In the genomic region with DNA sequence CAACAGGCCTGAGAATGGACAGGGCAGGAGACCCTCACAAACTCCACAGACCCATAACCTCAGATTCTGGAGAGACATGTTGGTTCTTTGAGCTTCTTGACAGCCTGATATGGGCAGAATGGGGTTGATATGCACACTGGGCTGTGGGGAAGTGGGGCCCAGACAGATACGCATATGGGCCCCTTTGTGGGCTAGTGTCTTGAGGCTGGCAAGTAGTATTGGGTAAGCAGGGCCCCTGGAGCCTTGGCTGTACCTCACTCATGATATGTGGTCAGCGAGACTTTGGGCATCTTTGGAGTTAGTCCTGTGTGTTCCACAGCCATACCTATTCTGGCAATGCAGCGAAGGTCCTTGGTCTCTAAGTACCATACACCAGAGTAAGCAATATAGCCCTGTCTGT, we compare ENCODE assay signal across 21 mouse cellular contexts.
"Had no signal": no experiment of that assay in that cellular context is flagged by ENCODE, and none has a peak within 500 bp of the region (broad histone marks: within the 10 kb centered on the region; RNA-seq: fewer than 3 reads in every experiment).

No protein-coding gene starts in this region.

- ATAC-seq: intestine, postnatal 0 days; liver, embryonic 12.5 days; midbrain, embryonic 13.5 days; midbrain, embryonic 16.5 days had no signal

- H3K27ac ChIP-seq: layer of hippocampus, adult 2 months; limb, embryonic 10.5 days; limb, embryonic 13.5 days; liver, embryonic 12.5 days; liver, embryonic 15.5 days; lung, embryonic 15.5 days; midbrain, embryonic 10.5 days; midbrain, embryonic 13.5 days; neural tube, embryonic 13.5 days; stomach, embryonic 15.5 days had no signal

- DNase-seq: kidney, adult 8-10 months; kidney, postnatal 25 days; layer of hippocampus, adult 9-11 months; liver; lung, adult 18-20 months; retina, postnatal 1 day; right cerebral cortex, postnatal 25 days; spleen, adult 18-20 months had no signal

- H3K4me1 ChIP-seq: liver, embryonic 12.5 days; lung, embryonic 15.5 days; midbrain, embryonic 10.5 days; midbrain, embryonic 13.5 days; stomach, embryonic 15.5 days had no signal

- H3K4me3 ChIP-seq: layer of hippocampus, adult 2 months; limb, embryonic 10.5 days; limb, embryonic 13.5 days; liver, embryonic 12.5 days; liver, embryonic 15.5 days; lung, embryonic 15.5 days; midbrain, embryonic 10.5 days; midbrain, embryonic 13.5 days; myocyte; neural tube, embryonic 13.5 days; stomach, embryonic 15.5 days had no signal

- H3K36me3 ChIP-seq: limb, embryonic 10.5 days; limb, embryonic 13.5 days; liver, embryonic 12.5 days; liver, embryonic 15.5 days; lung, embryonic 15.5 days; midbrain, embryonic 10.5 days; midbrain, embryonic 13.5 days; neural tube, embryonic 13.5 days; stomach, embryonic 15.5 days had no signal

- H3K9me3 ChIP-seq: limb, embryonic 10.5 days; liver, embryonic 12.5 days; liver, embryonic 15.5 days; lung, embryonic 15.5 days; stomach, embryonic 15.5 days had no signal

- H3K27me3 ChIP-seq: limb, embryonic 13.5 days; liver, embryonic 12.5 days; liver, embryonic 15.5 days; lung, embryonic 15.5 days; midbrain, embryonic 13.5 days; neural tube, embryonic 13.5 days; stomach, embryonic 15.5 days had no signal

- H3K9ac ChIP-seq: limb, embryonic 13.5 days; liver, embryonic 12.5 days; liver, embryonic 15.5 days; lung, embryonic 15.5 days; midbrain, embryonic 13.5 days; neural tube, embryonic 13.5 days; stomach, embryonic 15.5 days had no signal

- H3K4me2 ChIP-seq: limb, embryonic 13.5 days; liver, embryonic 12.5 days; liver, embryonic 15.5 days; lung, embryonic 15.5 days; midbrain, embryonic 13.5 days; neural tube, embryonic 13.5 days; stomach, embryonic 15.5 days had no signal
